Mouse (Mus musculus): ENCODE results near the gene Rasgef1b.

Gene Rasgef1b

DNA sequence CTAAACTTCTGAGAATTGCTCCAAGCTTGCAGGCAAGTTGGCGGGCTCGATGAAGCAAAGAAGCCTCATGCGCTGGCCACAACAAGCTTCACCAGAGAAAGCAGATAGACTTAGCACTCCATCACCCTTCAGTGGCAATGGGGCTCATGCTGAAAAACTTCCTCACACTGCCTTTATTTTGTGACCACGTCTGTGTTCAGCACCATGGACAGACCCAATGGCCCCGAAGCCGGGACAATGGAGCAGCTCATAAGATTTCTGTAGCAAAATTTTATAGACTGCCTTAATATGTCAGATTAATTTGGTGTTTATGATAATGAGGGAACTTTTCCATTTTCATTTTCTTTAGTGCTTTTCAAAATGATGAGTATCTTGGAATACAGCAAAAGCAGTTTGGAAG is 21.6 kb downstream of the Rasgef1b start:
- DNase-seq (ENCODE audit: low spot score in 2 of 2): no peak

DNA sequence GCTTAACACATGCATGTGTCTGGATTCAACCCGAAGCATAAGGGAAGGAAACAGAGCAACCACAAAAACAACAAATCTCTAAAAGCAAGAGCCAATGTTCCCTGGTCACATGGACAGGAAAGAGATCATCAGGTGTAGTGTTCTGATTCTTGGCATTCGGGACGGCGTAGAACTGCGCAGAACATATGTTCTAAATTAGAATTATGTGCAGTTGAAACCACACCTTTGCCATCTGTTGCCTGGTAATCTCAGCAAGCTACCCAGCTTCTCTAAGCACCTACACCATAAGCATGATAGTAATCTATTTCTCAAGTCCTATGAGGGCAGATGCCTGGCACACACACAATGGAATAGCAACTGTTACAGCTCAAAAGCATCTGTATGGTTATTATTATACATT is 27.1 kb downstream of the Rasgef1b start:
- no peak for DNase-seq (ENCODE audit: low spot score in 2 of 2)

DNA sequence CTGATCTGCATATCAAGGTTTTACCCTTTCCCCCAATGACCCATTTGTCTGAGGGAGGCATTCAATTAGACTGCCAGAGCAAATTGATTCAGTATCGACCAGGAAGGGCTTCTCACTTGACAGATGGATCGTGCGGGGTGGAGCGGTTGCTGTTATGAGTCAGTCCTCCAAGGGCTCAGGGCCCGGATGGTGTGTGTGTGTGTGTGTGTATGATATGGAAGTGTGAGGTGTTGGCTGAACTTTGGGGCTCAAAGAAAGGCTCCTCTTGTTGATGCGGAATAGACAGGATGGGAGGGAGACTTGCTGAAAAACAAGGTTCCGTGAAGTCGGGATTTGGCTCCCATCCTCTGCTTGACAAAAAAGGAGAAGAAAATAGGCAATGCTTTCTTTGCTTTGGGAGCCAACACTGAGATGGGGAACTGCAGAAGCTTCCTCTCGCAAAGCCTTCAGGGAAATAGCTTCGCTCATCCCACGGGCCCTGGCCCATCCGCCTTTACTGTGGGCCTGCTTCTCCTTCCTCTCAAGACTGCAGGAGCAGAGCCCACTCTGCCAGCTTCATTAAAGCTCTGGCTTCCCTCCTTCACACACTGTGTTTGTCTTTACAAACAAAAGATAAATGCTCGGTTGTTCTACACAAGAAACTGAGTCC is 34.0 kb downstream of the Rasgef1b start:
- no peak for DNase-seq (ENCODE audit: low spot score in 2 of 2)

DNA sequence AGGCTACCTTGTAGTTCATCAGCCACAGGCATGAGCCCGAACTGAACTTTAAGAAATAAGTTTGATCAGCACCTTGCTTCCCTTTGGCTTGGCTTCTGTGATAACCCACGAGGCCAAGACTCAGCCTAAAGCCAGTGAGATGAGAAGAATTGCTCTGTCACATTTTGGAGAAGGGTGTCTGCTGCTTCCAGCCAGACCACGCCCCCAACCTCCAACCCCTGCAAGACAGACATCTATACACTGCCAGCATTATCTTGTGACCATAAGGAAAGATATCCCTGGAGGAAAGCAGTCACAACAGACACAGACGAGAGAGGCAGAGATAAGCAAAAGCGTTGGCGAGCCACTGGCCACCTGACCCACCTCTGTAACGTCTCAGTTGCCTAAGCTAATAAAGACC is 39.0 kb downstream of the Rasgef1b start:
- DNase-seq (ENCODE audit: low spot score in 2 of 2): no peak

DNA sequence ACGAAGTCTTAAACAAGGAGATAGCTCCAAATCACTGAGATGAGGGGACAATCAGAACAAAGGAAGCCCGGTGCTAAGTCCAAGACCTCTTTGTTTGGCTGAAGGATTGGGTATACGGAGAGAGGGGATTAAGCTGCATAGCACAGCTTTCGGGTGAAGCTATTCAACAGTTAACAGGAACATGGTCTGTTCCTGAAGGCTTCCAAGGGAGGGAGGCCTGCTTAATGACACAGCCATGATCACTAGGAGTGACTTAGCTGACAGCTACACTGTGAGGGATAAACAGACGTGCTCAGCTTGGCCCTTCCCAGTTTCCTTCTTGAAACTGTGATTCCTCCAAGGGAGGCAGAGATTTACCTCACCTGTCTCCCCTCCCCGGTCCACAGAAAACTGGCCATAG is 41.0 kb downstream of the Rasgef1b start:
- no peak for DNase-seq (ENCODE audit: low spot score in 2 of 2)

DNA sequence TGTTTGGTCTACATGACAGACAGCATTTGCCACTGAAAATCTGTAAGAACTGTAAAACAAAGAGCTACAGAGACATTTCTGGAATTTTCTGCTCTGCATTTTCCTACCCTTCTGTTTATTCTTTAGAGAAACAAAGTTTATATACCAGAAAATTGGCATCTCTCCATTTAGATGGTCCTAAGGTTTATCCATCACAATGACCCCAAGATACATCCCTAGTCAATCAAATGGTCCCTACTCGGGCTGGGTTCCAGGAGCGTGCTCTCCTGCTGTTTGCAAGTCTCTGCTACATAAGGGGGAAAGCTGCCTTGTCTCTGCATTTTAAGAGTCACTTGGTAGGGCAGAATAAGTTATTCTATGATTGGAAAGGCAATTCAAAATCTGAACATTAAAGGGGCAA is 44.8 kb downstream of the Rasgef1b start:
- no peak for DNase-seq (ENCODE audit: low spot score in 2 of 2)

DNA sequence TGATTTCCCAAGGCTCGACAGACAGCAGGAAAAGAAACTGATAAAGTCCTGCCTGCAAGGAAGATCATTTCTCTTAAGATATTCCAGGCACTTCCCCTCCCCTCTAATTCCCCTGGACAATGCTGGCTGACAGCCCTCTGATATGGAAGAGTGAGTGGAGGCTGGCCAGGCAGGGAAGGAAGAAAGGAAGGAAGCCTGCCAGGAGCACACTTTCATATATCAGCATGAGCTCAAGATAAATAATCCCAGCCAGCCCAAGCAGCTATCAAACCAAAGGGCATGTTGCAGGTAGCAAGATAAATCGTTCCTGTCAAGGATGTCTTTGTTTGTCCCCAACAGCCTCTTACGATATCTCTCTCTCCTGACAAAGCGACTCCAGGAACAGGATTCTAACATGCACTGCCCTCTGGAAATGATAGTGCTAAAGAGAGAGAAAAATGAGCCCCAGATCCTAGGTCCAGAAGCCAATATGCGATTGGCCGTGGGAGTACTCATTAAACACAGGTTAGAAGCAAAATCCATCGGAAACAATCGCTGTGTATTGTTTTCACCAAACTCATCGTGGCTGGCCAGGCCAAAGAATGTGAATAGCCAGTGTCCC is 58.8 kb downstream of the Rasgef1b start:
- DNase-seq (ENCODE audit: low spot score in 2 of 2): no peak

DNA sequence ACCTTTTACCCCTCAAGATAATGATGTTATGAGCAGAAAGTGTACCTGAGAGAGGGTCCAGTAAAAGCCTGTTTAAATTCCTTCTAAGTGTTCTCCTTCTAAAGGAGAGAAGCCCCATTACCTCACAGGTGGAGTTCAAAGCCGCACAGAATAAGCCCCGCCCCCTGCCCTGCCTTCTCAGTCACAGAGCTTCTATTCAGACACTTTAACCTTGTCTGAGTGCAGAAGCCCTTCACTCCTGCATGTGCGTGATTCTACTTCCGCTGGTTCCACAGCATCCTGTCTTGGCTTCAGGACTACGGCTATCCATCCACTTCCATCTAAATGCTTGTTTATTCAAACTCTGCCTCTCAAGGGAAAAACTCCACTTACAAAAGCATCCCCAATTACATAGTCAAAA is 72.8 kb downstream of the Rasgef1b start:
- no peak for DNase-seq (ENCODE audit: low spot score in 2 of 2)

DNA sequence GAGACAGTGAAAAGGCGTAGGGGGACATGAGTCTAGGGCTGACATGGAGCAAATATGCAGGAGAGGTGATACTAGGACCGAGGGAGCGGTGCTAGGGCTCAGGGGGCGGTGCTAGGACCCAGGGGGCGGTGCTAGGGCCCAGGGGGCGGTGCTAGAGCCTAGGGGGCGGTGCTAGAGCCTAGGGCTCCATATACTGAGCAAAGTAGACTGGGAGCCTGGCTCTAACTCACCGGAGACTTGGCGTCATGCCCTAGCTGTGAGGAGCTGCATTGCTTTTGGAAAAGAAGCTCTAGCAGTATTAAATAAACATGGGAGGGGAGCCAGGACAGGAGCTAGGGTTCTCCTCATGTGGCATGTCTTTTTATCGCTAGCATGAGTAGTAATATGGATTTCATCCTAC is 75.9 kb downstream of the Rasgef1b start:
- DNase-seq (ENCODE audit: low spot score in 2 of 2): no peak

DNA sequence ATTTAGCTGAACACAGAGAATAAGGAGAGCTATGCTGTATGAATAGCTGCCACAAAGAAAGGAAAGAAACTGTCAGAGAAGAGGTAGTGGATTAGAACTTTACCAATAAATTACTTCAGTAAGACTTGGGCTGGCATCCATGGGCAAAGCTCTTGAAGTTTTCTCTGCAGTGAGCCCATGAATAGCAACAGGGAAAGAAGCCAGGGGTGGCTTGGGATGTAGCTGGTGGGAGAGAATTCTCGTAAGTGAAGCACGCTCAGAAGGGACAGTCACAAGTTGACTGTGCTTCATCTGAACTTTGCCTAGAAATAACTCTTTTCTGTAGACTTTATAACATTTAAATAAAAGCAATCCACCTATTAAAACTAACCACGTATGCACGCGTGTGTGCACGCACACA is 87.5 kb downstream of the Rasgef1b start:
- no peak for DNase-seq (ENCODE audit: low spot score in 2 of 2)

DNA sequence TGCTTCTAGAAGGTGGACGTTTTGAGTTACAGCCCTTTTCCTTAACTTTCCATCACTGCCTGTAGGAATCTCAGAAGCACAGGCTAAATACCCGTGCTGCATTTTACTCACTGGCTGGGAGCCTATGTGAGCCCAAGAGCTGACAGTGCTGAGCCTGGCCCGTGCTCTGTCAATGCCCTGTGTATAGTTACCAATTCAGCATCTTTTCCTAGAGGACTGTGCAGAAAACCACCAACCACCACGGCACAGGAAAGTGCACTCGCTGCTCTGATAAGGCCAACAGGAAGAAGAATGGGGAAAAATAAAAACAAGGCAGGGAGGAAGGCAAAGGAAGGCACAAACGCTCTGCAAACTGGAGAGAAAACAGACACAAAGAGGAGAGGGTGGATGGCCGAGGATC is 92.3 kb downstream of the Rasgef1b start:
- DNase-seq (ENCODE audit: low spot score in 2 of 2): no peak

DNA sequence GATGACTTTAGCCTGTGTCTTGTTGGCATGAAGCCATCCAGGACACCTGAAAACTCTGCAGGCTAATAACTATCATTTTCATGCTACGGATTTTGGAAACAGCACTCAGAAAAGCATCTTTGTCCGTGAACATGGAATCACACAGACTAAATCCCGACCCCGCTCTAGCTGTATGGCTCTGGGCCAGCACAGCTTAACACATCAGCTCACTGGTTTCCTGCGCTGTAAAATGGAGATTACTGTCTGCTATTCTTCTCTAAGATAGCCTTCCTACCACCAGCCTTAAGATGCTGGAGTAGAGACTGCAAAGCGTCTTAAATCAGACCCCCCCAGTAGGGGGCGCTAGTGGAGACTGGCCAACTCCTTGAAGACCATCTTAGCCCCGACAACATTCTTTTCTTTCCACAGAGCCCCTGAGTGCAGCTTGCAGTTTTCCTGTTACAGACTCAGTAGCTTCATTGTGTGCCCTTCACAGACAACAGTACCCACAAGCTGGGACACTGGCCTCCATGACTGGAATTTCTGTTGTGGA is 94.8 kb downstream of the Rasgef1b start:
- no peak for DNase-seq (ENCODE audit: low spot score in 2 of 2)

DNA sequence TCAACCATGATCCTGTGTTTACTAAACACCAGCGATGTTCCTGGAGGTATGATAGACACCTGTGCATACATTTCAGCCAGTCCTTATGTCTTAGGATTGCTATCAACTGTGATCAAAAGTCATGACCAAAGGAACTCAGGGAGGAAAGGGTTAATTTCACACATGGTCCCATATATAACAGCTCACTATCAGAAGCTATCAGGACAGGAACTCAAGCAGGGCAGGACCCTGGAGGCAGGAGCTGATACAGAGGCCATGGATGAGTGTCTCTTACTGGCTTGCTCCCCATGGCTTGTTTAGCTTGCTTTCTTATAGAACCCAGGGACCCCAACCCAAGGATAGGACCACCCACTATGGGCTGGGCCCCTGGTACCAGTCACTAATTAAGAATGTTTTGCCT is 95.3 kb downstream of the Rasgef1b start:
- DNase-seq (ENCODE audit: low spot score in 2 of 2): no peak

DNA sequence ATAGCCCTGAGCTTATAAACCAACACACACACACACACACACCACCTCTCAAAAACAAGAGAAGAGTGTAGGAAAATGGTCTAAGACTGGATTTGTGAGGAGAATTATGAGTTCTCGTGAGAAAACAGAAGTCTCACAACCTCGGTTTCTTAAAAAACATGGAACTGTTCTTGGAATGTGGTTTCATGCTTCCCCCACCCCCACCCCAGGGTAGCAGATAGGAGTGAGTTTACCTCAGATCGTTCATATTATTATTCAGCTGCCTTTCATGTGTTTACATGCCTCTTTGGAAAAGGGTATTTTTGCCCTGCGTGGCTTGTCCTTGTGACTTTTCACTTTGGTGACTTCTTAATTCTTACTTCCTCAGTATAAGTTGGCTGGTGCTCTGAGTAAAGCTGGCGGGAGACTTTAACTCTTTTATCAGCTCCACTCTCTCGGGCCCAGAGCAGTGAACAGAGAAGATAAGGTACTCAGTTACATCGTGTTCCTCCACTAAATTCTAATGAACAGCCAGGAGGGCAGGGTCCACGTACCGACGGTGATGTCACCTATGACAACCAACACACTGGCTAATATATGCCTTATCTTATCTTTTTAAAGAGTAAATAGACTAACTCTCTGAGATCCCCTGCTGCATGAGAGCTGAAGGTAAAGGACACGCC is 96.1 kb downstream of the Rasgef1b start:
- no peak for DNase-seq (ENCODE audit: low spot score in 2 of 2)

DNA sequence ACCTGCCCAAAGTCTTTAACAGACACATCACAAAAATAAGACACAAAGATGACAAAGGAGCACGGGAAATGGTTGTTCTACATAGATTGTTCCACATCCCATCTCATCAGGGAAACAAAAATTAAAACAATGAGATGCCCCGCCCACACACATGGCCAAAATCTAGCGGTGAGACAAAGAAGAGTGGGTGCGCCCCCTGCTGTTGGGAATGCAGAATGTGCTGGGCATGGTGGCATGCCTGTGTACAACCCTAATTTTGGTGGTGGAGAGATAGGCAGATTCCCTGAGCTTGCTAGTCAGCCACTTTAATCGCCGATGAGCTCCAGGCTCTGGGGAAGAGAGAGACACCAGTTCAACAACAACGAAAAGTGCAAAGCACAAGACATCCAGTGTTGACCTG is 98.8 kb downstream of the Rasgef1b start:
- peak in 1 of 2 experiments; percentile 30 for DNase-seq (ENCODE audit: low spot score in 2 of 2)

DNA sequence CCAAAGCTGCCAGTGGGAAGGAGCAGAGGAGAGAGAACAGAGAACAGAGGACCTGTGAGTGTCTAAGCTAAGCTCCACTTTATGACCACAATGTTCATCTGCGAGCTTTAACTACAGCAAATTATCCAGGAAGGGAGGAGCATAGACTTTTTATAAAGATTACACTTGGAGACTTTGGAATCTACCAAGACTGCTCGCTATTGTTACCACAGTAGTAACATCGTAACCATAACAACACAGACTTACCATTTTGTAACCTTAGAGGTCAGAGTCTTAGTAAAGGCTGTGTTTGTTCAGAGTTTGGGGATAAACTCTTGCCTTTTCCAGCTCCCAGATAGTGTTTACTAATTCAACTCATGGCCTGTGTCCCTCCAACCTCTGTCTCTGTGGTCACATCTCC is 103.3 kb downstream of the Rasgef1b start:
- DNase-seq (ENCODE audit: low spot score in 2 of 2): no peak

DNA sequence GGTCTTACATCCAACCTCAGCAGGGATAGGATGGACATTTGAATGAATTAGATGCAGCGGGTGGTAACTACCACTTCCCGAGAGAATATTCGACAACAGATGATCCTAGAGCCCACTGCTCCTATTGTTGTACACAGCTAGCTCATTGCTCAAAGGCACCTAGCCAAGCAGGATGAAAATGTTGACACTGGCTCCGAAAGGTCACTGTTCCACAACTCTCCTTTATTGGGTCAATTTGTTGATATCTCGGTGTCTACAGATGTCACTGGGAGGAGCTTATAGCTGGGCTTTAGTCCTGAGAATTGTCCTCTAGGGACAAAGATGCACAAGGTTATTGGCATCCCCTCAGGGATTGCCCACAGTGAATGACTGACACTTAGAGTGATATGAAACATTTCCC is 108.1 kb downstream of the Rasgef1b start:
- no peak for DNase-seq (ENCODE audit: low spot score in 2 of 2)

DNA sequence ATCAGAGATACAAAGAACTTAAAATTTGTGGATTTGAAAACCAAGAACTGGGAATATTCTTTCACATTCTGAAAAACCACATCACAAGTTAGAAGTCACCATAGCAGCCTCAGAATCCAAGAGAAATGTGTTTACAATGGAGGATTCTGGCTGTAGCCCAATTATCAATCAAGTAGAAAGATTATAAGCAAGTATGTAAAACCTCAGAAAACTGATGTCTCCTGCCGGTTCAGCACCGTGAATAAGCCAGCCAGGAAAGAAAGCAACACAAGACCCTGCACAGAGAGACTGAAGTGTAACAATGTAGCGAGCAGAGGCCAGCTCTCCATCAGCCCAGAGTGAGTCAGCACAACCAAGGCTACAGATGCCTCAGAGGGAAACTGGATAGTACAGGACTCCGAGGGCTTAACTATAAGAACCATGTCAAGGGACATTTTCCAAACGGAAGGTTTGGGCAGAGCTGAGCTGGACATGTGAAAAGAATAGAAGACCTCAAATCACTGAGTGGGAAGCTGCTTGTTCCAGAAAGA is 111.5 kb downstream of the Rasgef1b start:
- DNase-seq (ENCODE audit: low spot score in 2 of 2): no peak

DNA sequence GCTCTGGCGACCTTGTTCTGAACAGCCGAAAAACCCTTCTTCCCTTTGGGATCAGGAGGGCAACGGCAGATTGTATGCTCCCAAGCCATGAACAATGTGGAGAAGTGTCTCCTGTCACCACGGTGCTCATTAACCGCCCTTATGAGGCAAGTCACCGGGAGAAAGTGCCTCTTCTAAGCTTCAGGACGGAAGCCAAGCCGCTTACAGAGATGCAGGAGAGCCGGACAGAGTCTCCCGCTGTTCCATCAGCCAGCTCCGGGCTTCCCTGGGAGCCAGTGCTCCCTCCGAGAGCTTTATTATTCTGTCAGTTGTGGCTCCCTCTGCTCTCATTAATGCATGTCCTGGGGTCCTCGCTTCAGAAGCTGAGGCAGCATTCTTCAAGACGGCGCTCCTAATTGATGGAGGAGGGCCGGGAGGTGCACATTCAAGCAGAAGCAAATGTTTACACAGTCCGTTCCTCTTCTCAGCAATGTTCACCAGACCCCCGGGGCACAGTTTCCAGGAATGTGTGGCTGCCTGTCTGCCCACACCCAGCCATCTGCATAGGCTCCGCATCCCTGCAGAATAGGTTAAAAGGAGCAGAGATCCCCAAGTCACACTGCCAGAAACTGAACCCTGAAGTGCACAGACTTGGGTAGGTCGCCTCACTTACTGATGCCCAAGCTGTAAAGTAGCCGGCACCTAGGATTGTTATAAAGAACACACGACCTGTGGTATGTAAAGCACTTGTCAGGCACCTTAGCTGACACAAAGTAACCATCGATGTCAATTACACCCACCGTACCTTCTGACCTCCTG is 115.3 kb downstream of the Rasgef1b start:
- no peak for DNase-seq (ENCODE audit: low spot score in 2 of 2)

DNA sequence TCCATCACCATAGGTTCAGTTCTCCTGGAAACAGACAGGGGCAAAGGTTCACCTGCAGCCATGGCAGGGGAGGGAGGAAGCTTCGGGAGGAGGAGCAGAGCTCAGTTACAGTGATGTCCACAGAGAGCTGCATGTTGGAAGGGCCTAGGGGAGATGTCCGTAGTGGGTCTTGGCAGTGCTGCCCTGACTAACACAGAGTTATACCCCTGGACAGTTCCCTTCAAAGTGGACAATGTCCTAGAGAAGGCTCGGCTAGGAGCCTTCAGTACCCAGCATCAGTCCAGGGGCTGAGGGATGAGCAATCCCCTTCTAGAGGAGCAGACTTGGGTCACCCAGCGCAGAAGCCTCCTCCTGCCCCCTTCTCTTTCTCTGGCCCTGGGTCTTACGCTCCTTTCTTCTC is 121.3 kb downstream of the Rasgef1b start:
- DNase-seq (ENCODE audit: low spot score in 2 of 2): no peak

DNA sequence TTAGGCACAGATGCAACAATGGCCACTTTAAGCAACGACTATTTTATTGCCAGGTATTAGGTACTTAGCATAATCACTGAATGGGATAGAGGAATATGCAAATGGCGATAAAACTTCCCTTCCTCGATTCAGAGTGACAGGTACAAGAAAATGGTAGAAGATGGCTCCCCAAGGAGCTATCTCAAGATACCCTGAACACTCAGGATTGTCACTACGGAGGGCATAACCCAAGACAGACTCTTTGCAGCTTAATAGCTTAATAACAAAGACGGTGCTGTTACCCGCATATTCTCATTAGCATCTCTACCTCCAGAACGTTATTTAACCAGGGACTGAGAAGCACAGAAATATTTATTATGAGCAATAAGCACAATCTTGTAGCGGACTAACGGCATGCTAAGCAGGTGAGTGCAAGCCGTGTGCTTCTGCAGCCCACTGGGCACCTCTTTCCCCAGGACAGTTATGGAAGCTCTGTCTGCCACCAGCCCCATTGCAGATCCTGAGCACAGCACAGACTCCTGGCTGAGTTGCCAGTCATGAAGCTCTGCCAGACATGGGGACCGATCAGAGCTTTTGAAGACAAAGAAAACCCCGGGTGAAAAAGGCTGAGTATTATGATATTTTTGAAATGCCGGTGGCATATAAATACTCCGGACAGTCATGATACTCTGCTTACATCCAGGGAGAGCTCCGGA is 122.6 kb downstream of the Rasgef1b start:
- no peak for DNase-seq (ENCODE audit: low spot score in 2 of 2)
